Mouse (Mus musculus) left cerebral cortex, postnatal 25 days (tissue): ENCODE measurements at regions not wholly inside any gene's neighbourhood (a gene's known extent, or its start where the extent isn't known, plus 50 kb on each side); places are given as distances from the start of the nearest gene placed in this dataset.
A peak's percentile ranks its signal among the peaks of the same experiment; 100 is the strongest.

ENCODE experiments used
- DNase-seq, 2 experiments: peaks; one replicate each; pipeline ENCODE4 v3.0.0; 2022; ENCODE audit warnings: low spot score in 2 of 2, mixed read lengths in 1 of 2
- intact Hi-C: fragments of 180-260 bp; cut with DNase I; formaldehyde crosslinking; loops from one replicate; pipeline ENCODE4 v1.15.1; 2025

DNA sequence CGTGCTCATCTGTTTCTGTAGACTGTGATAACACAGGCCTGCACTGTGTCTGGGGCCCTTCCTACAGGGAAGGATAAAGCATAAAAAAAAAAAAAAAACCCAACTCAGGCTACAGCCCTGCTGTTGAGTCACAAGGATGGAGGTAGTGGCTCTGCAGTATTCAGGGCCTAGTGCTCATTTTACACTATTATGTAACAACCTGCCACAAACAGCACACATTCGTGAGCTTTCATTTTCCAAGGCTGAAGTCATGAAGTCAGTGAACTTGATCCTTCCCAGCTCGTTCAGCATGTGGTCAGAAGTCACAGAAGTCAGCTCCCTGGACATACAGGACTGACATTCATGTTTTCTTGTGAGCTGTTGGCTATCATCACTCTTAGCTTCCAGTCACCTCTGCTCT, 199.8 kb upstream of the Vstm2b start:
- DNase-seq = no peak
- intact Hi-C loops = no loop called here

DNA sequence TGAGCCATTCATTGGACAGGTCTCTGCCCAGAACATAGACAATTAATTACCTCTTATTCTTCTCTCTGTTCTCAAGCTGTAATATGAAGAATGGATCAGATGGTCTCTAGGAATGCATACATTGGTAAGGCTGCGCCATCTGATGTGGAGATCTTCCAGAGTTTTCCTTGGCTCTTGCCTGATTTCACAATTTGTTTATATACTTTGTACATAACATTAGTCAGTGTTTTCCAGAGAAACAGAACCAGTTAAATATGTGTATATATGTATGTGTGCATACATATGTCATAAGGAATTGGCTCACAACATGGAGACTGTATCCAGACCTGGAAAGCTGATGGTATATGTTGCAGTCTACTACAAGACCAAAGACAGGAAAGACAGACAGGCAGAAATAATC, 198.5 kb upstream of the Vstm2b start:
- intact Hi-C loops = no loop called here
- DNase-seq = no peak

DNA sequence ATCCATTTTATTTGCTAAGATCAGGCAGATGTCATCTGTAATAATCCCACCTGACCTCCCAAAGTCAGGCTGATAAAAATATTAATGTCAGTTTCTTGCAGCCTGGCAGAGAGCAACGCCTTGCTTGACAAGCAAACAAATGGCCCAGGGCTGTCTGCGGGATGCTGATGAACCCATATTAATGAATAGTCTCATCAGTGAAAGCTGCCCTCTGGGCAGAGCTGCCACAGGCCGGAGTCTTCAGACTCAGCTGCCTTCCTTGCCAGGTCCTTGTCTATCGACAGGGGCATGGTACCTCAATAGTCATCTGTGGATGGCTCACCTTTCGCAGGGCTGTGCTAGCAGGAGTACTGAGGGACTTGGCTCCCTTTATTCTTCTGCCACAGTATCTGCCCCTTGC, 197.5 kb upstream of the Vstm2b start:
- no peak for DNase-seq
- intact Hi-C loops = no loop called here

DNA sequence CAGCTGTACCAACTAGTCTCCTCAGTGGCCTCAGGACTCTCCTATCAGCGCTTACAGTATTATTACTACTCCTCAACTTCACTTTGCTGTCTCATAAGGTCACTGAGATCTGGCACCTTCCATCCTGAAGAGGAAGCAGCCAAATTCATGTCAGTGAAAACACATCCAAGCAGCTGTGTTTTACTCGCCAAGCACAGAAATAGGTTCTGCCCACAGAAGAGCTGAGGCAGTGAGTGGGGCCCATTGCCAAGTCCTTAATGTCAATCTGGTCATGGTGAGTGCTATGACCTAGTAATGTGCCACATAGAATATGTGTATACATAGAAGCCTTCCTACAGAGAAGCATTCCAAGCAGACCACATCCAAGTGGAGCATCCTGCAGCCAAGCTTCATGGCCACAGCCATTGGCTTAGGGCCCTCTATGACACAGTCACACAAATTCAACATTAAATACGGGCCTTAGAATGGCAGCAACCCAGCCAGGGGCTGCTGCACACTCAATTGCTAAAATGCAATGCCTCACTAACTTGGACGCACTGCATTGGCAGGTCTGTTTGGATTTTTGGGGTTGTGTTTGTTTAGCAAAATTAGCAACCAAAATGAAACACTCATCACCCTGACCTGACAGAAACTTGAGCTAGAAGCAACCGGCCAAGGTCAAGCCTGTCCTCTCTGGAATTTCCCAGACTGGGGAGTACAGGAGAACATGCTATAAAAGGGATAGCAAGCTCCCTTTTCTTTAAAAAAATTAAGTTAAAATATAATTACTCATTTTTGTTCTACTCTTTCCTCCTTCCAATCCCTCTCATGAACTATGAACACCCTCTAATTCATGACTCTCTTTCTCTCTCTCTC, 195.7 kb upstream of the Vstm2b start:
- peak in 1 of 2 experiments; percentile 28 for DNase-seq
- intact Hi-C loops = no loop called here

DNA sequence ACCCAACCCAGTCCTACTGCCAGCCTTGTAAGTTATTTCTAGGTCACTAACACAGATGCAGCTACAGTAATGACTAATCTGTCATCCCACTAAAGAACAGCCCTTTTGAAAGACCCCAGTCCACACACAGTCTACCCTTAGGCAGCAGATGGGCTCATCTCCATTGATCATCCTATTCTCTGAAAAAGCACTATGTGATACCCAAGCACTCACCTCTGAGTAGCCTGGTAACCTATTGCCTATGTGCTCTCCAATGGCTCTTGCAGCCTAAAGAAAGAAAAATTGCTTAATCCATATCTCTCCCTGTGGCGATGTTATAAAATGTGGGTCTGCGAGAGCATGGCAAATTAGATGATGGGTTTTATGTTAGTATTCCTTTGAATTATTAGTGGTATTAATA, 189.9 kb upstream of the Vstm2b start:
- no peak for DNase-seq
- intact Hi-C loops = no loop called here

DNA sequence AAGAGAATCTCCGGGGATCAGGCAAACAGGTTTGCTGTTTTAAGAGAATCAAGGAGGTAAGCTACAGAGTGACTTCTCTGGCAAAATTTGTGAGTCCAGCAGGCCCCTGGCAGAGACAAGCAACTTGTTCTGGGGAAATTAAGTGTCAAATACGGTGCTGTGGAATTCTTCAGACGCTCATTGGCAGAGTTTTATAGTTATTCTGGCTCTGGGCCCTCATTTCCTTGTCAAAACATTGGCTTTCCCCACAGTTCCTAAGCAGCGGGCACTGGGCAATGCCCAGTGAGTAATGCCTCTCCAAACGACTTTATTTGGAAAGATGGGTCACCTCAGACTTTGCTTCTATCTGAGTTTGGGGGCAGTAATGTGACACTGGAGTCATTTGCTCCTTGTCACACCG, 180.1 kb upstream of the Vstm2b start:
- intact Hi-C loops = no loop called here
- no peak for DNase-seq

DNA sequence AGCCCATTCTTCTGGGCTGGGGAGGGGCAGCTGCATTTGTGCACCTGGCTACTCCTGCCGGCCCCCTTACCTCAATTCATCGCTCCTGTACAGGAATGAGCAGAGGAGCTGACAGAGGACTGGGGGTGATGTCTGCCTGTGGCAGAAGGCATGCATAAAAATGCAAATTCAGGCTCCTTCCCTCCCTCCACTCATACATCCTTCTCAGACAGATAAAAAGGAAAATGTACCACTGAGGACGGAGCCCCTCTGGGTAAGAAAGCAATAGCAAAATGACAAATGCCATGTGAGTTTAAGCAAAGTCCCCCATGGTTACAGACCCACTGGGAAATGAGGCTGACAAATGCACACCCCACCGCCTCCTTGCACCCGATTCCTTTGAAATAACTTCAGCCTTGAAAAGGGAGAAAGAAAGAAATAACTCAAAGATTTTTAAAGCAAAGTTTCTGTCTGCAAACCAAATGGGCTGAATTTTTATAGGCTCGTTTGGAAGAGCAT, 161.1 kb upstream of the Vstm2b start:
- DNase-seq = peak in 1 of 2 experiments; percentile 8
- intact Hi-C loops = no loop called here

DNA sequence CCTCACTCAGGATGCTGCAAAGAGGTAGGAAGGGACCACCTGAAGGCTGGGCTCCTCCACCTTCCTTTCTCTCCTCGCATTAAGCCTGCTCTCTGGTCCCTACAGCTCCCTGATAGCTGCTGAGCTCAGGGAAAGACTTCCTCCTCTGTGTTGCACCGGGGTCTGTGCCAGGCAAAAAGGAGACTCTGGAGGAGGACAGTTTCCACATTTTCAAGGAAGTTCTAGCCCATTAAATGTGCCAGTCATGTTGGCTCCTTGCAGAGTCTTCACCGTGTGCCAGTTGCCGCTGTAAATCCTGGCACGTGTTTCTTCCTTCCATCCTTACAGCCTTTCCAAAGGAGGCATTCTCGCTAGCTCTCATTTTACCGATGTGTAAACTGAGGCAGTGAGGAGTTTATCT, 160.6 kb upstream of the Vstm2b start:
- intact Hi-C loops = no loop called here
- peak; percentile 16 to 74 for DNase-seq

DNA sequence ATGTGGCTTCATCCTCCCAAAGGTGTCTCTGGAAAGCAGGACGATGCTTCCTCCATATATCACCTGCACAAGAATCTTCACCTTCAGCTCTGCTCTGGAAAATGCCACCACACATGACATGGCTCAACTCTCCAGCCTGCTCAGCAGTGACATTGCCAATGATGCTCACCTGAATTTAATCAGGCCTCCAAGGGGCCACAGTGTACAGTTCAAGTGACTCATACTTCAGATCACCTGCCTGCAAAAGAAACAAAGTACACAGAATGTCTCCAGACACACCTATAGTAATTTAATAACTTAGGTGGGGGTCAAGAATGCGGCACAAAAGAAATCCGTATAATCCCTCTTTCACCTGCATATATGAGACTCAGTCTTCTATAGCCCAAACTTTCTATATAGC, 160.0 kb upstream of the Vstm2b start:
- DNase-seq = no peak
- intact Hi-C loops = no loop called here

DNA sequence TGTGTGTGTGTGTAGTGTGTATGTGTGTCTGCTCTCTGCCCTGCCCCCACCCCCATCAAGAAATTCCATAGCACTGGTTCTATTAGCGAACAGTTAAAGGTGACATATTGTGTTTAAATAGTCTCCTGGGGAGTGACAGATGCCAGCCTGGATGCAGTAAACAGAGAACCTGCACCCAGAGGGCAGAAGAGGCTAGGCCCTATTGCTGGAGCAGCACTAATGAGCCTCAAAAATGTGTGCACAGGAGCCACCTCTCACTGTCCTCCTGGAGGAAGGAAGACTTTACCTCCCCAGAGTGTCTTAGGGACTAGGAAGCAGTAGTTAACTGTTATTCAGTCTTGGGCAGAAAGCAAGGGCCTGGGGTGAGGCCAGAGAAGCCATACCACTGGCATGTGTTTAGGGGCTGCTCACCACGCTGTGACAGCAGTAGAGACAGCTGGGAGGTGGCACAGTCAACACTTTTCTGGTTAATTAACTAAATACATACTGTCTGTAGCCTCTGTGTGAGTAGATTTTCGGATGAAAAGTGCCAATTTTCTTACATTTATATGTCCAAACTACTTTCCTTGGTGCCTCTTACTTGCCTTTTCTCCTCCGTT, 155.5 kb upstream of the Vstm2b start:
- DNase-seq = no peak
- intact Hi-C loops = no loop called here

DNA sequence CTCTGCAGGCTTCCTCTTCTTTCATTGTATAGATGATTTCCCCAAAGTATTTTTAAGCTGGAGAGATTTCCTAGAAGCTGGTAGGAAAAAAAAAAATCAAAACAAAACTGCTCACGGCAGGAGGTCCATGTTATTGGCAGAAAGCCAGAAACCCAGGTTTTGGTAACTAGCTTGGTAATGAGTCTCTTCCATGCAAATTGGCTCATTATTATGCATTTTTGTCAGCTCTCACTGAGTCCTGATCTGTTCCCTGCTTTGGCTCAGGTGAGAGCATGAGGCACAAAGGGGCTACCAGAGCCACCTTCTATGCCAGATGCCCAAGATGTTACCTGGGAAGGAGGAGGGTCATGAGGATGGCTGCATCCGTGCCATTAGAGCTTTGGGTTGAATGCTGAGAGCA, 146.3 kb upstream of the Vstm2b start:
- intact Hi-C loops = no loop called here
- no peak for DNase-seq

DNA sequence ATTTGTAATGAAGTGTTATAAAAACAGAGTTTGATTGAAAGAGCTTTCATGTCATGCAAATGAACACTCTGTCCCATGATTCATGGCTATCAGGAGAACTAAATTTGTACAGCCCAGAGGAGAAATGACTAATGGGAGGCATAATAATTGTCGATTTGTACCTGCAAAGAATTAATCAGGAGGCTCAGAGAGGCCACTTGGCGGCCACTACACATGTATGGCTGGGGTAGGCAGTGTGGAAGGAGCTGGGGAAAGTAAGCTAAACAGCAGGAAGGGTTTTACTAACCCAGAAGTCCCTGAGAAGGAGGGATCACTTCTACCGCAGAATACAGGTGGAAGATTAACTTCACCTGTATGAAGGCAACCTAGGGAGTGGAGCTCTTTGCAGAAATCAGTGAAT, 145.9 kb upstream of the Vstm2b start:
- intact Hi-C loops = no loop called here

DNA sequence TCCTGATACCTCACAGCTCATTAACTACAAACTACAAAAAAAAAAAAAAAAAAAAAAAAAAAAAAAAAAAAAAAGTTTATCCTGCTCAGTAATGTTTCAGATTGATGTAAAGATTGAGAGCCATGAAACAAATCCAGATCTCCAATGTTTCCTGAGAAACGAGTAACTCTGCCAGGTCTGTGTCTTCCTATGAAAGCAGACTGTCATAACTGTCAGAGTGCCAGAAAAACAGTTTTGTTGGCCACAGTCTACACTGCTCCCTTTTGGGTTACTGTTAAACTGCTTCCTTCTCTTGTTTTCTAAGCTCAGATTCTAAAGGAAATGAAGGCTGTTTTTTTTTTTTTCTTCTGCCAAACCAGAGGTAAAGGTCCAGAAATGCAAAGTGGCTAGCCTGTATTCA, 144.6 kb upstream of the Vstm2b start:
- intact Hi-C loops = no loop called here
- DNase-seq = no peak

More for the DNA sequence above, 145.9 kb upstream of the Vstm2b start:
- no peak for DNase-seq

DNA sequence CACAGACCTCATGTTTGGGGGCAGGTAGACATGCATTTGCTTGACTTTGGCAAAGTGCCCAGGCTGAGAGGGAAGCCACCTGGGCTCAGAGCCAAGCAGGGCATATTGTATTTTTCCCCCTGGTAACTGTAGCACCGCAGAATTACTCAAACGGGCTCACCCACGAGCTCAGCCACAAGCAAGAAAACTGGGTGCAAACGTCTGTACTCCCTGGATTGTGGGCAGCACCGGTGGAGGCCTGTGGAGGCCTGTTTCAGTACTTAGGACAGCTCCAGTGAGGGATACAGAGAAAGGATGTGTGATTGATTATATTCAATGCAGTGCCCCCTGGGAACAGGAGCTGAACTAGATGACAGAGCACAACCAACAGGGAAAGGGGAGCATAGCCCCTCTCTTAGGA, 135.6 kb upstream of the Vstm2b start:
- DNase-seq = peak; percentile 52 to 61
- intact Hi-C loops = no loop called here

DNA sequence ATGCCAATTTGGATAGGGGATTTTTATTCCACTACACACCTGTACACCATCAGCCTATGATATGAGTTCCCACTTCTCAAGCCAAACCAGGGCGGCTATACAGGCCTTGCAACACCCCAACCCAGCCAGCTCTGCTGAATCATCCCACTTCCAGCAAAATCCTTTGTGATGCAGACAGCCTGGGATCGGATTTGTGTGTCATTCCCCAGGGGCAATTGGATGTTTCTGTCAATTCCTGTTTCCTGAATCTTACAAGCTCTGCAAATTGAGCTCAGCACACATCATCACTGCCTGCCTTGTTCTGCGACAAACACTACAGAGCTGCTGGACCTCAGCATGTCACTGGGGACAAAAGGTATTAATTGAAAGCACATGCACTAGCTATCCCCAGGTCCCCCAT, 132.0 kb upstream of the Vstm2b start:
- intact Hi-C loops = no loop called here
- no peak for DNase-seq

DNA sequence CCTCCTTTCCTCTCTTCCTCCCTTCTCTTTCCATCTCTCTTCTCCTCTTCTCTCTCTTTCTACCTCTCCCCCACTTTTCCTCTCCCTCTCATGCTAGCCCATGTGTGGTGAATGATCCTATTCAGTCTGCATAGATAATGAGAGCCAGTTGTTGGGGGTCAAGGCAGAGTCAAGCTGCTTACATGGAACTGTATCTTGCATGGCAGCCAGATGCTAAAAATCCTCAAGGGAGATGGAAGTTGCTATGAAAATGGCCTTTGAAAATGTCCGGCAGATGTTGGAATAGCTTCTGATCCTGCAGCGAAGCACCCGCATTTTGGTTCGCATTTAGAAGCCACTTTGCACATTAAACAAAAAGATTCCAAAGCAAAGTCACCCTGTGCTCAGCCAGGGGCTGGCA, 121.9 kb upstream of the Vstm2b start:
- DNase-seq = no peak
- intact Hi-C loops = no loop called here

DNA sequence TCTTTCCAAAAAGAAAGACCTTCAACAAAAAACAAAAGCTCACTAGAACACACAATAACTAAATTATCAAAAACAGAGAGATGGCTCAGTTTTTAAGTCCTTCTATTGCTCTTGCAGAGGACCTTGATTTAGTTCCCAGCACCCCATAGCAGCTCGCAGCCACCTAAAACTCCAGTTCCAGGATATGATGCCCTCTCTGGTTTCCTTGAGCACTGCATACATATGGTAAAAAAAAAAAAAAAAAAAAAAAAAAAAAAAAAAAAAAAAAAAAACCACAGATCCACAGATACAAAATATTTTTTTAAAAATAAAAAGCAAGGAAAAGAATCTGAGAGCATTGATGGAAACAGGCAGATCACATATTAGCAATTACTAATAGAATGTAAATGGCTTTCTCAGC, 113.2 kb upstream of the Vstm2b start:
- intact Hi-C loops = no loop called here
- DNase-seq = no peak

DNA sequence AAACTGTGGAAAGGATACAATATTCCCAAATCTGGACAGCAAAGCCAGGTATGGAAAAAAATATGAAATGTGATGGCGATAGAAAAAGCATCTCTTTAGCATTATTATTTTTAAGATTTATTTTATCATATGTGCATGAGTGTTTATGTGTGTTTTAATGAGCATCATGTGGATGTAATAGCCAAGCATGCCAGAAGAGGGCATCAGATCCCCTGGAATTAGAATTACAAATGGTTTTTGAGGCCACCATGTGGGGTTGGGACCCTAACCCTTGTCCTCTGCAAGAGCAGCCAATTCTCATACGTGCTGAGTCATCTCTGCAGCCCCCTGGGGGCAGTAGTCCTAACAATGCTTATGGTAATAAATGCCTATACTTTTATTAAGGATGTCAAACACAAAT, 111.4 kb upstream of the Vstm2b start:
- DNase-seq = no peak
- intact Hi-C loops = no loop called here

DNA sequence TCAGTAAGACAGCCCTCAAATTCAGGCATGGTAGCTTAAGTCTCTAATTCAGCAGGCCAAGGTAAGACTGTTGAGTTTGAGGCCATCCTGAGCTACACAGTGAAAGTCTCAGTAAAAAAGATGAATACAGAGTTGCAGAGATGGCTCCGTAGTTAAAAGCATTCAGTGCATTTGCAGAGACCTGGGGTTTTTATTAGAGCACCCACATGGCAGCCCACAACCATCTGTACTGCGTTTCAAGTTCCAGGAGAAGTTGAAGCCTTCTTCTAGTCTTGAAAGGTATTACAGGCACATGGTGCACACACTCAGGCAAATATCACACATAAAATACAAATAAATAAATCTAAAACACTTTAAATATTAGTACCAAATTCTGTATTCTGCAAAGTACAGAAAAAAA, 109.6 kb upstream of the Vstm2b start:
- intact Hi-C loops = no loop called here
- peak in 1 of 2 experiments; percentile 9 for DNase-seq

DNA sequence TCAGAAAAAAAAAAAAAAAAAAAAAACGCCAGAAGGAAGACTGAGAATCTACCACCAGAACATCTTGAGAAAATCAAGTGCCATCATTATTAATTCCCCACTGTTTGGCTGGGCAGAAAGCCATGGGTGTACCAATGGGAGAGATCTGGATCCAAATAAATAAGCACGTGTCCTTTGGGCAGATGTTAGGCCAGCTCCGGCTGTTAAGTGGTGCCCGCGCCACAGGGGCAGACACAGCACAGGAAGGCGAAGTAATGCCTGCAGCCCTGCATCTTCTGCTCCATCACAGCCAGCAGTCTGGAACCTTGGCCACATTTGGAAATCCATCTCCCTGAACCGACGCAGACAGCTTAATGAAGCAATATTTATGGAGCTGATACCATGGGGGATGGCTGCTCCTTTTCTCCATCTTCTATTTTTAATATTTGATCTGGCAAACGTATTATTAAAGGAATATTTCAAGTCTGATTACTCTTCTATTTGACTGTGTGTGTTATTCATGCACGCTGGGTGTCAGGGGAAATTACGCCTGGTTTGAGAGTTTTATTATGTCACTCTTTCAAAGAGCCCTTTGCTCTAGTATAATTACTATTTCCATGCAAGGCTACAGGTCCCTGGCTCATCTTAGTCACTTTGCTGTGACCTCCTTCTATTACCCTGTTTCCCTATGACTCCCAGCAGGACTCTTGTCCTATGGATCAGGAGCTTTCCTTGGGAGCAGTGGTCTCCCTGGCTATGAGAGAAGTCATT, 103.5 kb upstream of the Vstm2b start:
- no peak for DNase-seq
- intact Hi-C loops = no loop called here

DNA sequence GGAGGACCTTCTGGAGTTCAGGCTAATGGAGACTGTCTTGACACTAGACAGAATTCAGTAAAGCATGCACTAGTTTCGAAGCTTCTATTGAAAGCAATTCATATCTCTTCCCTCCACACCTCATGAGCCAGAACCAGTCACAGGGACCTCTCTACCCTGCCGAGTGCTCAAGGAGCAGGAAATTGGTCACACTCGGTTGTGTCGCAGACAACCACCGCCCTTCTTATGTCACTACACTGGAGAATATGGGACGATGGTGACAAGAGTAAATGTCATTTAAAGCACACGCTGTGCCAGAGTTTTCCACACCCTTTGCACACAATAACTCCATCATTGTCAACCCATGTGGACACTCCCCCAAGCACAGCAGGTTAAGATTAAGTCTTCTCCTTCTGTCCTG, 98.3 kb upstream of the Vstm2b start:
- intact Hi-C loops = loop anchor here (5.0 kb wide), 1 partner anchor 143 kb away; no protein-coding TSS in a partner anchor

More for the DNA sequence above, 98.3 kb upstream of the Vstm2b start:
- no peak for DNase-seq
